Mouse (Mus musculus): Measurements from ENCODE around the gene Erc1.

Gene Erc1

DNA sequence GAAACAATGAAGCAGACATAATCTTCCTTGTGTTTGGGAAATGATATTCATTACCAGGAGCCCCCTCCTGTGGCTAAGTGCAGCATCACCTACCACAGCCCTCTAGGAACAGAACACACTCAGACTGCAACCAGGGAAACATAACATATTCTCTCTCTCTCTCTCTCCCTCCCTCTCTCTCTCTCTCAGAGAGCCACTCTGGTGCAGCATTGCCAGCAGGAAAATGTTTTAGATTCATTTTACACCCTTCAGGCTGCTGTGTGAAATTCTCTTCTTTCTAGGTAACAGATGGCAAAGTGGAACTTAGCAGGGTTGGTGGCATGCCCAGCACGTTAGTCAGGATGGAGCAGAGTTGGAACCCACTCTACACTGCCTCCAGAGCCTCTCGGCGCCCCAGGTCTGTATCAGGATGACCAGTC, 326.5 kb downstream of the Erc1 start:
- no peak for DNase-seq (ENCODE audit: low spot score)
